Mouse (Mus musculus) forelimb bud, embryonic 11.5 days (tissue): ENCODE results near the gene Rpa2.

Experiments used
- DNase-seq: peaks from one replicate; pipeline ENCODE4 v3.0.0-alpha.2; 2012; ENCODE audit warnings: low read depth, low spot score

Rpa2 gene

DNA sequence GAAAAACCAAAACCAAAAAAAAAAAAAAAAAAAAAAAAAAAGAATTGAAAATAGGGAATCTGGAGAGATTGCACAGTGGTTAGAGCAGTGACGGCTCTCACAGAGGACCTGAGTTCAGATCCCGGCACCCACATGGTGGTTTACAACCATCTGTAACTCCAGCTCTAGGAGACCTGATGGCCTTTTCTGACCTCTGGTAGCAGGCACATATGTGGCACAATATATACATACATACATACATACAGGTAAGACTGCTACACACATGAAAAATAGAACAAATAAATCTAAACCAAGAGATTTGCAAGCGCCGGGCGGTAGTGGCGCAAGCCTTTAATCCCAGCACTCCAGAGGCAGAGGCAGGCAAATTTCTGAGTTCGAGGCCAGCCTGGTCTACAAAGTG is 35.7 kb downstream of the Rpa2 start:
- DNase-seq, result no peak

DNA sequence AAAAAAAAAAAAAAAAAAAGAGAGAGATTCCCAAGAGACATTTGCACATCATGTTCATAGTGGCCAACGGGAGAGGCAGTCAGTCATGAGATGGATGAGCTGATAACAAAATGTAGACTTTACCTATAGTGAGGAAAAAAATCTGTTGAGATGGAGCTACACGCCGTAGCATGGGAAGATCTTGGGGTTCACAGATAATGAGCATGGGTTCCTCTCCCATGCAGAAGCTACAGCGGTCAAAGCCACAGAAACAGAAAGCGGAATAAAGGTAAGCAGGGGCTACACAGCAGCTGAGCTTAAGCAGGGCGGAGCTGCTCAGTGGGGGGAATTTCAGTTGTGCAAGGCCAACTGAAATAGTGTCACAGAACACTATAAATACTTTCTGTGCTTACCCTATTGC is 36.2 kb downstream of the Rpa2 start:
- DNase-seq, result no peak

DNA sequence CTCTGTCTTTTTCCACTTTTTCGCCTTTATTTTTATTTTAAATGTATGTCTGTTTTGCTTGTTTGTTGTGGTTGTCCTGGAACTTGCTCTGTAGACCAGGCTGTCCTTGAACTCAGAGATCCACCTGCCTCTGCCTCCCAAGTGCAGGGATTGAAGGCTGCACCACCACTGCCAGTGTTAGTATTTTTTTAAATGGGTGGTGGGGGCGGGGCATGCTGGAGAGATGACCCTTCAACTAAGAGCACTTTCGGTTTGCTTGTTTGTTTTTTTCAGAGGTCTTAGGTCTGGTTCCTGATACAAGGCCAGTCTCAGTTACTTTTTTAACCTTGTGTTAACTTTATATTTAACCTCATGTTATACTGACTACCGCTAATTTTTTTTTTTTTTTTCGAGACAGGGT is 37.0 kb downstream of the Rpa2 start:
- no peak for DNase-seq

DNA sequence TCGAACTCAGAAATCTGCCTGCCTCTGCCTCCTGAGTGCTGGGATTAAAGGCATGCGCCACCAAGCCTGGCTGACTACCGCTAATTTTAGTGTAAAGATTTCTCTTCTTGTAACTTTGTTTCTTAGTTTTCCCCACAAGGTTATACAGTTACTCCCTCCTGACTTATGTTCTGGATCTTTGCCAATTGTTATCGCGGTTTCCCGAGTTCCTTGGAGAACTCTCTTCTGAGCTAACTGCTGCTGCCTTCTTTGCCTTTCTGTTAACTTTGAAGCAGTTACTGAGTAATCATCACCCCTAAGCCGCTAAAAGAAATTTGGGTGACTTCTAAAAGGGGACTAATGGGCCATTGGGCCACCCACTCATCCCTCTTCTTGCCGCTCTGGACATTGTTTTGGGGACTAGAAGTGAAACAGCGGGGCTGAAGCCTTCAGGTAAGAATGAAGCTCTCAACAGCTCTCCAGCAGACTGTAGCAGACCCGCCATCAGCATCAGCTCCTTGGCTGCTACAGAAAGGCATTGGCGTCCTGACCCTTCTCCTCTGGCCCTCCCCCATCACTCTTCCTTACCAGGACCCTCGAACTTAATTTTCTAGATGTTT is 37.6 kb downstream of the Rpa2 start:
- DNase-seq, result no peak

DNA sequence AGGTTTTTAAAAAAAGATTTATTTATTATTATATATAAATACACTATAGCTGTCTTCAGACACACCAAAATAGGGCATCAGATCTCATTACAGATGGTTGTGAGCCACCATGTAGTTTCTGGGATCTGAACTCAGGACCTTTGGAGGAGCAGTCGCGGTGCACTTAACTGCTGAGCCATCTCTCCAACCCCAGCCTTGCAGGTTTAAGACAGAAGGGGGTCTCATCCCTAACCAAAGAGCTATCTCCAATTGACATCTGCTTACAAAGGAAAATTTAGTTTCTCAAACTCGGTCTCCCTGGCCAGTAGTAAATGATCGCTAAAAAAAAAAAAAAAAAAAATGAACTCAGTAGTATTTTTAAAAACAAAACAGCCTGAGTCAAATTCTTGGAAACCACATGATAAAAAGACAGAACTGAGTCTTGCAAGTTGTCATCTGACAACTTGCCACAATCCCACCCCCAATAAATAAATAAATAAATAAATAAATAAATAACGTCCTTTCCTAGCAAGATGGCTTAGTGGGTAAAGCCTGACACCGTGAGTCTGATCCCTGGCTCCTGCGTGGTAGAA is 38.6 kb downstream of the Rpa2 start:
- no peak for DNase-seq

DNA sequence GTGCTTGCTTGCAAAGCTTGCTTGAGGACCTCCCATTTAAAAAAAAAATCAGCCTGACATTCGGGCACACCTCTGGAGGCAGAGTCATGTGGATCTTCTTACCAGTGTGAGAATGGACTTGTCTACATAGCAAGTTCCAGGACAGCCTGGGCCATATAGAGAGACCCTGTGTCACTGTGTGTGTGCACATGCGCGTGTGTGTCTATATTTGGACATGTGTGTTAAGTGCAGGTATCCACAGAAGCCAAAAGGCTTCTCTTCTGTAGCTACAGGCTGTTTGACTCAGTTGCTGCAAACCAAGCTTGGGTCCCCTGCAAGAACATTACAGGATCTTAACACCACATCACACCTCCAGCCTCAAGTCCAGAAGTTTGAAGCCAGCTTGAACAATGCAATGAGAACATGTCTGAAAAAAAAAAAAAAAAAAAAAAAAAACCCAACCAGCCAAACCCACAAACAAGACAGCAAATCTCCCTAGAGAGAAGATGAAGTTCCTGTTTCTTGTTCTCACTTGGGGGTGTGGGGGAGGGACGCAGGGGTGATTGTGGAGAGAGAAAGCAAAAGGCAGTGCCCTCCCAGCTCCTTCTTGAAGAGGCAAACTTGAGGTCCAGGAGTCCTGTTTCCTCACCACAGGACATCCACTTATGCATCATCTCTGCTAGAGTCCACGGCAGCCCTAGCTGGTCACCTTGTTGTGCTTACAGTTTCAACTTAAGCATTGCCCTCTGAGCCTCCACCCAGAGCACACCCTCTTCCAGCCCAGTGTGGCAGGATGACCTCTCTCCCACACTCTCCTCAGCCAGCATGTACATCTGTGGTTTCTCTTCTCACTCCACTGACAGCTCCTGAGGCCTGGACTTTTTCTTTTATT is 39.9 kb downstream of the Rpa2 start:
- no peak for DNase-seq

DNA sequence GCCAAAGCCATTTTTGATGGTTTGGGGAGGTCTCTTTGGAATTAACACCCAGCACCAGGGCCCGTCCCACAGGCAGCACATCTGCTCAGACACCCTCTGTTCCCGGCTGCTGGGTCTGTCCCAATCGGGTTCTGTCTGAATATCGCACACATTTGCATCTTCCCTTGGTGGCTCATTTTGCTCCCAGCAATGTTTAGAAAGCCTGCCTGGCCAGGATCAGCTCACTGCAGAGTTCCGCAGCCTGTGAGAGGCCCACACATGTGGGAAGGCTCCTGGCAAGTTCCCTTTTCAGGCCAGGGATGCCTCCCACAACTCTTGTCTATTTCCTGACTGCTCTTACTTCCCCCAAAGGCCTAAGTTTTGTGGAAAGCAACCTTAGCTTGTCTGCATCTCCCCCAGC is 41.5 kb downstream of the Rpa2 start:
- no peak for DNase-seq

DNA sequence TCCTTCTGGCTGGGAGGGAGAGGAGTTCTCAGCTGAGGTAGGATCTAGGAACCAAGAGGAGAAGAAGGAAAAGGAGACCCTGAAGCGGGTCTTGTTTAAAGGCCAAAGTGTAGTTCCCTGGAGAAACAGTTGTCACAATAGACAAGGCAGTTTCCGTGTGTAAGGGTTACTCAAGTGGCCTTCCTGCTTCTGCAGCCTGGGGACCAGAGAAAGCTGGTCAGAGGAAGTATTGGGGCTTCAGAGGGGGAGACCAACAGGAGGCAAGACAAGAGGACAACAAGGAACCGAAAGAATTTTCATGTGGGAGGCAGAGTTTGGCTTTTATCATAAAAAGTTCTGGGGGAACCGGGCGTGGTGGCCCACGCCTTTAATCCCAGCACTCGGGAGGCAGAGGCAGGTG is 48.3 kb downstream of the Rpa2 start:
- DNase-seq, result no peak

DNA sequence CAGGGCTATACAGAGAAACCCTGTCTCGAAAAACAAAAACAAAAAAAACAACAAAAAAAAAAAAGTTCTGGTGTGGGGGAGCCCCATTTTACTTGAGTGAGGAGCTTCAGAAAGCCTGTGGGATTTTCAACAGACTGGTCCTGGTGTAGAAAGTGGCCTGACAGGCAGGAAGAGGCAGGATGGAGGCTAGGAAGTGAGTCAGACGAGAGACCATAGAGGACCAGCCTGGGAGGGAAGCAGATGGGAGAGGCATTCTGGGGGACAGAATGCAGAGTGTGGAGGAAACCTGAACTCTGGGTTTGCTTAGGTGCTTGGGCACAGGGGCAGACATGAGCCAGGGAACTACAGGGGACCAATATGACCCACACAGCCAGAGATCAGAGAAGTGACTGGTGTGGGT is 48.7 kb downstream of the Rpa2 start:
- no peak for DNase-seq

DNA sequence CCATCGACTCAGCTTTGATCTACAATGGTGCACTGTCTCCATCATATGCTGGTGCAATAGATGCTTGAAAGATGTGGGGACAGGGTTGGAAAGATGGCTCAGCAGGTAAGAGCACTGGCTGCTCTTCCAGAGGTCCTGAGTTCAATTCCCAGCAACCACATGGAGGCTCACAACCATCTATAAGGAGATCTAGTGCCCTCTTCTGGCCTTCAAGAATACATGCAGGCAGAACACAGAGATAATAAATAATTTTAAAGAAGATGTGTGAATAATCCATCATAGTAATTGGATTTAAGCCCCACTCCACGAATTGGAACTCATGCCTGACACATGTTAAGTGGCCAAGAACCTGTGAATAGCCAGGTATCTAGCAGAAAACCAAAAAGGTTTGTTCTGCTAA is 50.3 kb downstream of the Rpa2 start:
- DNase-seq, result no peak

DNA sequence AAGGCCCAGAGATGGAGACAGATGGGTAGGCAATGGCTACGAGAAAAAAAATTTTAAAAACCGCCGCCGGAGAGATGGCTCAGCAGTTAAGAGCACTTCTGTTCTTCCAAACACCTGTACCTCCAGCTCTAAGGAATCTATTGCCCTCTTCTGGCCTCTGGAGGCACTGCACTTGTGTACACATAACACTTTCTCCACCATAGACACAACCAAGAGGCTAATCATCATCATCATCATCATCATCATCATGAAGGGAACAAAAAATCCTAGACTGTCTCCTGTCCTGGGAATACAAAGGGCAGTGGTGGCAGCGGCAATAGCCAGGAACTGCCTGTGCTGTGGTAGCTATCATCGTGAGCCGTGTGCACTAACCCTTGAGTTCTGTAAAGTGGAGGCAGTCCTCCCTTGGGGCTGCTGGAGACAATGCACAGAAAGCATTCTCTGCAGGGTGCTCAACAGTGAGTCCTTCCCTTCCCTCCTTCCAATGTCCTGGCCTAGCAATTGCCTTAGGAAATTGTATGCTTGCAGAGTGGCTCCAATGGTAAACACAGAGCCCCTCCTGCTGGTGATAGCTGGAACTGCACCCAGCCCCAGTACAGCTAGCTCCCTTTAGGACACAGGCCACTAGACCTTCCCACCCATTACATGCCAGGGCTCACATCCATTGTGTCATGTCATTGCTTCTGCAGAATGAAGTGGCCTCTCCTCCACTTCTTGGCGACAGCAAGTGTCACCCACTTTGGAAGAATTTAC is 55.7 kb downstream of the Rpa2 start:
- DNase-seq, result peak; percentile 57
